Mouse (Mus musculus) thymus, postnatal 4 days (tissue): Measurements from ENCODE around the gene Aamp.
"Not testable (repeated sequence)": the region's sequence is repeated elsewhere in the genome, so short reads cannot be mapped to it uniquely, and the experiment has no call there.

ENCODE experiments used
- DNase-seq: peaks from one replicate; pipeline ENCODE4 v3.0.0; 2021

Aamp gene

GRCm38 (mm10) chr1:74300347-74301110 is 16.0 kb upstream of the Aamp start:
- DNase-seq: no peak

- DNase-seq: no peak
Measured at GRCm38 (mm10) chr1:74298996-74299395, 14.5 kb upstream of the Aamp start.

GRCm38 (mm10) chr1:74298157-74298750 is 13.7 kb upstream of the Aamp start:
- no peak for DNase-seq

GRCm38 (mm10) chr1:74297269-74297668 is 12.7 kb upstream of the Aamp start:
- no peak for DNase-seq

GRCm38 (mm10) chr1:74296477-74296876 is 11.9 kb upstream of the Aamp start:
- no peak for DNase-seq

GRCm38 (mm10) chr1:74295456-74296171 is 11.1 kb upstream of the Aamp start:
- no peak for DNase-seq

GRCm38 (mm10) chr1:74294733-74295455 is 10.4 kb upstream of the Aamp start:
- DNase-seq: no peak

GRCm38 (mm10) chr1:74294090-74294643 is 9.6 kb upstream of the Aamp start:
- DNase-seq: no peak

- no peak for DNase-seq
Measured at GRCm38 (mm10) chr1:74293306-74293960, 8.9 kb upstream of the Aamp start.

GRCm38 (mm10) chr1:74292331-74293020 is 7.9 kb upstream of the Aamp start:
- DNase-seq: no peak

- DNase-seq: no peak
Measured at GRCm38 (mm10) chr1:74290141-74290540, 5.6 kb upstream of the Aamp start.

- no peak for DNase-seq
Measured at GRCm38 (mm10) chr1:74289740-74290139, 5.2 kb upstream of the Aamp start.

GRCm38 (mm10) chr1:74289248-74289647 is 4.7 kb upstream of the Aamp start:
- DNase-seq: no peak

GRCm38 (mm10) chr1:74288327-74288726 is 3.8 kb upstream of the Aamp start:
- DNase-seq: no peak

GRCm38 (mm10) chr1:74286869-74287607 is 2.5 kb upstream of the Aamp start:
- DNase-seq: not testable (repeated sequence)

GRCm38 (mm10) chr1:74285212-74286010 is 873 bp upstream of the Aamp start:
- DNase-seq: no peak

- peak; percentile 67 for DNase-seq
Measured at GRCm38 (mm10) chr1:74283686-74284463, 663 bp downstream of the Aamp start.

- DNase-seq: no peak
Measured at GRCm38 (mm10) chr1:74282896-74283625, 1.5 kb downstream of the Aamp start.

GRCm38 (mm10) chr1:74281886-74282285 is 2.7 kb downstream of the Aamp start:
- no peak for DNase-seq
